Mouse (Mus musculus): ENCODE measurements around the gene Nfe2l2. TPM values are rescaled to one million over a fixed set of nuclear protein-coding genes. Genes with fewer than 3 reads are reported as not detected.

Nfe2l2 gene
- polyA plus RNA-seq, 1 experiment, result not detected

- Histone ChIP-seq H3K4me3 (ENCODE audit: insufficient read depth, low read depth, low read length) (no peak overlapping the region), H3K4me1 (ENCODE audit: control insufficient read depth, insufficient read depth, low read length) (peaks cover 2% of the 10 kb centered on the region; the same call in 1 of the 2 replicates), H3K27ac (ENCODE audit: insufficient read depth, low read depth, low read length) (no peak overlapping the region)
- TF ChIP-seq CTCF (IDR thresholded peaks at IDR 0.05; ENCODE audit: insufficient read depth, low read depth, low read length) (no peak), POLR2A (IDR thresholded peaks at IDR 0.05; ENCODE audit: insufficient read depth, low read depth, low read length) (no peak)
- whole genome bisulfite sequencing, result 85% methylated on average over 5 of the region's 5 CpGs
Measured at GRCm38 (mm10) chr2:75633784-75634183, 70.7 kb downstream of the Nfe2l2 start.

- TF ChIP-seq CTCF (IDR thresholded peaks at IDR 0.05; ENCODE audit: insufficient read depth, low read depth, low read length) (no peak), POLR2A (IDR thresholded peaks at IDR 0.05; ENCODE audit: insufficient read depth, low read depth, low read length) (no peak)
- WGBS, result 92% methylated on average over 6 of the region's 6 CpGs
Measured at GRCm38 (mm10) chr2:75633381-75633780, 71.1 kb downstream of the Nfe2l2 start.

GRCm38 (mm10) chr2:75632721-75633181 lies 71.7 kb downstream of the Nfe2l2 start:
- TF ChIP-seq CTCF (IDR thresholded peaks at IDR 0.05; ENCODE audit: insufficient read depth, low read depth, low read length), result no peak
- TF ChIP-seq POLR2A (IDR thresholded peaks at IDR 0.05; ENCODE audit: insufficient read depth, low read depth, low read length), result no peak
- WGBS, result 89% methylated on average over 12 of the region's 12 CpGs

More at GRCm38 (mm10) chr2:75633381-75633780, 71.1 kb downstream of the Nfe2l2 start:
- peaks cover 2% of the 10 kb centered on the region; the same call in 1 of the 2 replicates for H3K4me1 ChIP-seq (ENCODE audit: control insufficient read depth, insufficient read depth, low read length)
- no peak overlapping the region for H3K27ac ChIP-seq (ENCODE audit: insufficient read depth, low read depth, low read length)
- no peak overlapping the region for H3K4me3 ChIP-seq (ENCODE audit: insufficient read depth, low read depth, low read length)

GRCm38 (mm10) chr2:75632043-75632442 lies 72.4 kb downstream of the Nfe2l2 start:
- Histone ChIP-seq H3K27ac (ENCODE audit: insufficient read depth, low read depth, low read length) (no peak overlapping the region), H3K4me3 (ENCODE audit: insufficient read depth, low read depth, low read length) (no peak overlapping the region), H3K4me1 (ENCODE audit: control insufficient read depth, insufficient read depth, low read length) (peaks cover 2% of the 10 kb centered on the region; the same call in 1 of the 2 replicates)
- WGBS, result 81% methylated on average over 6 of the region's 6 CpGs
- TF ChIP-seq POLR2A (IDR thresholded peaks at IDR 0.05; ENCODE audit: insufficient read depth, low read depth, low read length) (no peak), CTCF (IDR thresholded peaks at IDR 0.05; ENCODE audit: insufficient read depth, low read depth, low read length) (no peak)

More at GRCm38 (mm10) chr2:75632721-75633181, 71.7 kb downstream of the Nfe2l2 start:
- H3K4me1 ChIP-seq (ENCODE audit: control insufficient read depth, insufficient read depth, low read length), result peaks cover 2% of the 10 kb centered on the region; the same call in 1 of the 2 replicates
- H3K4me3 ChIP-seq (ENCODE audit: insufficient read depth, low read depth, low read length), result no peak overlapping the region
- H3K27ac ChIP-seq (ENCODE audit: insufficient read depth, low read depth, low read length), result no peak overlapping the region

GRCm38 (mm10) chr2:75631421-75631820 lies 73.0 kb downstream of the Nfe2l2 start:
- TF ChIP-seq POLR2A (IDR thresholded peaks at IDR 0.05; ENCODE audit: insufficient read depth, low read depth, low read length), result no peak
- TF ChIP-seq CTCF (IDR thresholded peaks at IDR 0.05; ENCODE audit: insufficient read depth, low read depth, low read length), result no peak
- H3K27ac ChIP-seq (ENCODE audit: insufficient read depth, low read depth, low read length), result peak overlapping the region; percentile 83; the same call in 1 of the 2 replicates
- WGBS, result 42% methylated on average over 6 of the region's 6 CpGs
- peaks cover 2% of the 10 kb centered on the region; the same call in 1 of the 2 replicates for H3K4me1 ChIP-seq (ENCODE audit: control insufficient read depth, insufficient read depth, low read length)
- no peak overlapping the region for H3K4me3 ChIP-seq (ENCODE audit: insufficient read depth, low read depth, low read length)

GRCm38 (mm10) chr2:75628487-75628886 lies 76.0 kb downstream of the Nfe2l2 start:
- WGBS, result 93% methylated on average over 8 of the region's 8 CpGs
- TF ChIP-seq CTCF (IDR thresholded peaks at IDR 0.05; ENCODE audit: insufficient read depth, low read depth, low read length), result no peak
- TF ChIP-seq POLR2A (IDR thresholded peaks at IDR 0.05; ENCODE audit: insufficient read depth, low read depth, low read length), result no peak
- H3K4me1 ChIP-seq (ENCODE audit: control insufficient read depth, insufficient read depth, low read length), result peaks cover 2% of the 10 kb centered on the region; the same call in 1 of the 2 replicates
- no peak overlapping the region for H3K27ac ChIP-seq (ENCODE audit: insufficient read depth, low read depth, low read length)
- no peak overlapping the region for H3K4me3 ChIP-seq (ENCODE audit: insufficient read depth, low read depth, low read length)

- Histone ChIP-seq H3K4me3 (ENCODE audit: insufficient read depth, low read depth, low read length) (no peak overlapping the region), H3K27ac (ENCODE audit: insufficient read depth, low read depth, low read length) (no peak overlapping the region), H3K4me1 (ENCODE audit: control insufficient read depth, insufficient read depth, low read length) (peaks cover 2% of the 10 kb centered on the region; the same call in 1 of the 2 replicates)
- TF ChIP-seq CTCF (IDR thresholded peaks at IDR 0.05; ENCODE audit: insufficient read depth, low read depth, low read length), result no peak
- no peak for TF ChIP-seq POLR2A (IDR thresholded peaks at IDR 0.05; ENCODE audit: insufficient read depth, low read depth, low read length)
- 69% methylated on average over 6 of the region's 6 CpGs for WGBS
Measured at GRCm38 (mm10) chr2:75626597-75627440, 77.6 kb downstream of the Nfe2l2 start.

Other genes with a start within 250 kb of the Nfe2l2 start
- gene Hnrnpa3, start 45.4 kb downstream of the Nfe2l2 start, polyA plus RNA-seq (2012; ENCODE audit: insufficient read depth, insufficient read length, low replicate concordance, missing spikeins), result 328 and 410 TPM in 2 replicates
- gene Agps, start 127.5 kb upstream of the Nfe2l2 start, polyA plus RNA-seq (2012; ENCODE audit: insufficient read depth, insufficient read length, low replicate concordance, missing spikeins), result not detected in 2 replicates
- not detected in 2 replicates for gene Ttc30b, start 233.9 kb upstream of the Nfe2l2 start, polyA plus RNA-seq (2012; ENCODE audit: insufficient read depth, insufficient read length, low replicate concordance, missing spikeins)